Mouse (Mus musculus) liver, embryonic 12.5 days (tissue): ENCODE measurements around the gene Bicral. TPM values are rescaled to one million over a fixed set of nuclear protein-coding genes. Genes with fewer than 3 reads are reported as not detected.
A peak's percentile ranks its signal among the peaks of the same experiment; 100 is the strongest.

Experiments used
- ATAC-seq: fragments of 200-750 bp; cut with Nextera tagmentation; 2 replicates; pipeline ENCODE4 v1.8.0; 2017; ENCODE audit warnings: moderate number of reproducible peaks, mild to moderate bottlenecking, moderate library complexity
- H3K27ac ChIP-seq: fragments of 300-500 bp; sonication (generic); 2 replicates; pipeline ENCODE4 v1.5.1; 2016; ENCODE audit warnings: mild to moderate bottlenecking
- H3K27me3 ChIP-seq: fragments of 300-500 bp; sonication (generic); replicated peaks from 2 replicates; pipeline ENCODE4 v1.6.1; 2016; ENCODE audit warnings: mild to moderate bottlenecking, moderate library complexity
- H3K36me3 ChIP-seq: fragments of 300-500 bp; sonication (generic); 2 replicates; pipeline ENCODE4 v1.6.1; 2016; ENCODE audit warnings: mild to moderate bottlenecking, moderate library complexity
- H3K4me1 ChIP-seq: fragments of 300-500 bp; sonication (generic); 2 replicates; pipeline ENCODE4 v1.6.1; 2016
- H3K4me2 ChIP-seq: fragments of 300-500 bp; sonication (generic); 2 replicates; pipeline ENCODE4 v1.6.1; 2016; ENCODE audit warnings: mild to moderate bottlenecking, moderate library complexity
- H3K4me3 ChIP-seq: fragments of 300-500 bp; sonication (generic); 2 replicates; pipeline ENCODE4 v1.5.1; 2016; ENCODE audit warnings: mild to moderate bottlenecking, moderate library complexity
- H3K9ac ChIP-seq: fragments of 300-500 bp; sonication (generic); 2 replicates; pipeline ENCODE4 v1.6.1; 2016; ENCODE audit warnings: mild to moderate bottlenecking, moderate library complexity
- H3K9me3 ChIP-seq: fragments of 300-500 bp; sonication (generic); replicated peaks from 2 replicates; pipeline ENCODE4 v1.6.1; 2016; ENCODE audit warnings: mild to moderate bottlenecking, moderate library complexity
- WGBS: fragments of 180-500 bp; shearing (Covaris S2); methylation state at CpG from one replicate; pipeline ENCODE4 v1.1.7; 2016; ENCODE audit not compliant: insufficient replicate concordance; 5-methylcytosine and 5-hydroxymethylcytosine counted together
- polyA plus RNA-seq: library from polyadenylated mRNA; unstranded; fragments of >200 nt; fragmentation: Nextera tagmentation; extraction: Ambion mirVana; gene quantifications from 2 replicates; pipeline ENCODE4 v1.2.1, GENCODE M21; 2016

The Bicral gene
- polyA plus RNA-seq, 1 experiment from 2014 or later: 5.2 TPM

- Histone ChIP-seq H3K4me3 (peak overlapping the region; percentile 31; the same call in 1 of the 2 replicates), H3K27me3 (no peaks in the 10 kb centered on the region), H3K27ac (peak overlapping the region; percentile 79), H3K9me3 (no peaks in the 10 kb centered on the region), H3K4me2 (peak overlapping the region; percentile 66), H3K9ac (peak overlapping the region; percentile 45), H3K4me1 (peaks cover 70% of the 10 kb centered on the region), H3K36me3 (no peaks in the 10 kb centered on the region)
- WGBS: 12% methylated on average over 17 of the region's 17 CpGs
- peak; percentile 40 for ATAC-seq
Measured at GRCm38 (mm10) chr17:46885910-46886643, 27.8 kb upstream of the Bicral start.

- Histone ChIP-seq H3K27me3 (no peaks in the 10 kb centered on the region), H3K27ac (peak overlapping the region; percentile 79), H3K9me3 (no peaks in the 10 kb centered on the region), H3K4me1 (peaks cover 68% of the 10 kb centered on the region), H3K4me3 (peak overlapping the region; percentile 31; the same call in 1 of the 2 replicates), H3K9ac (peak overlapping the region; percentile 45), H3K36me3 (no peaks in the 10 kb centered on the region), H3K4me2 (peak overlapping the region; percentile 66)
- 30% methylated on average over 11 of the region's 11 CpGs for WGBS
- no peak for ATAC-seq
Measured at GRCm38 (mm10) chr17:46885218-46885909, 27.1 kb upstream of the Bicral start.

GRCm38 (mm10) chr17:46884766-46885165, 26.5 kb upstream of the Bicral start:
- Histone ChIP-seq H3K4me2 (peak overlapping the region; percentile 66; the same call in 1 of the 2 replicates), H3K9me3 (no peaks in the 10 kb centered on the region), H3K36me3 (no peaks in the 10 kb centered on the region), H3K27ac (no peak overlapping the region), H3K27me3 (no peaks in the 10 kb centered on the region), H3K4me3 (no peak overlapping the region), H3K4me1 (peaks cover 73% of the 10 kb centered on the region), H3K9ac (no peak overlapping the region)
- ATAC-seq: no peak
- 69% methylated on average over 6 of the region's 6 CpGs for WGBS

GRCm38 (mm10) chr17:46883107-46883506, 24.8 kb upstream of the Bicral start:
- no peaks in the 10 kb centered on the region for H3K27me3 ChIP-seq
- H3K4me3 ChIP-seq: no peak overlapping the region
- no peak overlapping the region for H3K9ac ChIP-seq
- no peaks in the 10 kb centered on the region for H3K36me3 ChIP-seq
- peaks cover 66% of the 10 kb centered on the region for H3K4me1 ChIP-seq
- no peaks in the 10 kb centered on the region for H3K9me3 ChIP-seq
- H3K4me2 ChIP-seq: no peak overlapping the region
- 78% methylated on average over 9 of the region's 9 CpGs for WGBS
- ATAC-seq: no peak
- no peak overlapping the region for H3K27ac ChIP-seq

GRCm38 (mm10) chr17:46881728-46882127, 23.4 kb upstream of the Bicral start:
- Histone ChIP-seq H3K9me3 (no peaks in the 10 kb centered on the region), H3K27me3 (no peaks in the 10 kb centered on the region), H3K4me3 (no peak overlapping the region), H3K4me2 (no peak overlapping the region), H3K27ac (no peak overlapping the region), H3K36me3 (no peaks in the 10 kb centered on the region), H3K9ac (no peak overlapping the region), H3K4me1 (peaks cover 55% of the 10 kb centered on the region)
- WGBS: 82% methylated on average over 6 of the region's 6 CpGs
- no peak for ATAC-seq

GRCm38 (mm10) chr17:46880322-46880721, 22.0 kb upstream of the Bicral start:
- Histone ChIP-seq H3K4me2 (no peak overlapping the region), H3K9ac (no peak overlapping the region), H3K27me3 (no peaks in the 10 kb centered on the region), H3K9me3 (no peaks in the 10 kb centered on the region), H3K4me3 (no peak overlapping the region), H3K4me1 (peaks cover 41% of the 10 kb centered on the region), H3K36me3 (no peaks in the 10 kb centered on the region), H3K27ac (no peak overlapping the region)
- 67% methylated on average over 2 of the region's 2 CpGs for WGBS
- no peak for ATAC-seq

- no peaks in the 10 kb centered on the region for H3K27me3 ChIP-seq
- no peaks in the 10 kb centered on the region for H3K36me3 ChIP-seq
- no peaks in the 10 kb centered on the region for H3K9me3 ChIP-seq
- H3K27ac ChIP-seq: 0 out of 2 replicates have a peak overlapping the region, but pooled peaks have one; percentile 23
- no peak overlapping the region for H3K4me2 ChIP-seq
- no peak overlapping the region for H3K4me3 ChIP-seq
- ATAC-seq: no peak
- no peak overlapping the region for H3K9ac ChIP-seq
- 57% methylated on average over 14 of the region's 14 CpGs for WGBS
- H3K4me1 ChIP-seq: peaks cover 36% of the 10 kb centered on the region
Measured at GRCm38 (mm10) chr17:46879841-46880311, 21.6 kb upstream of the Bicral start.

GRCm38 (mm10) chr17:46877061-46877460, 18.8 kb upstream of the Bicral start:
- H3K27ac ChIP-seq: peak overlapping the region; percentile 18

GRCm38 (mm10) chr17:46876371-46876950, 18.2 kb upstream of the Bicral start:
- Histone ChIP-seq H3K9me3 (no peaks in the 10 kb centered on the region), H3K27me3 (no peaks in the 10 kb centered on the region), H3K9ac (no peak overlapping the region), H3K4me2 (no peak overlapping the region), H3K4me3 (no peak overlapping the region), H3K27ac (peak overlapping the region; percentile 18; the same call in 1 of the 2 replicates), H3K36me3 (no peaks in the 10 kb centered on the region), H3K4me1 (peaks cover 26% of the 10 kb centered on the region)
- ATAC-seq: 0 out of 2 replicates have a peak, but pooled peaks have one; percentile 24
- 71% methylated on average over 8 of the region's 8 CpGs for WGBS

More at GRCm38 (mm10) chr17:46877061-46877460, 18.8 kb upstream of the Bicral start:
- Histone ChIP-seq H3K4me1 (peaks cover 28% of the 10 kb centered on the region), H3K36me3 (no peaks in the 10 kb centered on the region), H3K9ac (no peak overlapping the region), H3K27me3 (no peaks in the 10 kb centered on the region), H3K4me2 (no peak overlapping the region), H3K4me3 (no peak overlapping the region), H3K9me3 (no peaks in the 10 kb centered on the region)
- WGBS: 82% methylated on average over 5 of the region's 5 CpGs
- ATAC-seq: no peak

- ATAC-seq: no peak
- Histone ChIP-seq H3K4me1 (peaks cover 31% of the 10 kb centered on the region), H3K9me3 (no peaks in the 10 kb centered on the region), H3K27ac (no peak overlapping the region), H3K4me3 (no peak overlapping the region), H3K36me3 (no peaks in the 10 kb centered on the region), H3K9ac (no peak overlapping the region), H3K27me3 (no peaks in the 10 kb centered on the region), H3K4me2 (no peak overlapping the region)
- 56% methylated on average over 3 of the region's 3 CpGs for WGBS
Measured at GRCm38 (mm10) chr17:46875626-46876025, 17.3 kb upstream of the Bicral start.

- H3K4me3 ChIP-seq: no peak overlapping the region
- no peak overlapping the region for H3K27ac ChIP-seq
- no peak overlapping the region for H3K4me2 ChIP-seq
- peaks cover 28% of the 10 kb centered on the region for H3K4me1 ChIP-seq
- H3K36me3 ChIP-seq: no peaks in the 10 kb centered on the region
- no peaks in the 10 kb centered on the region for H3K9me3 ChIP-seq
- H3K27me3 ChIP-seq: no peaks in the 10 kb centered on the region
- no peak overlapping the region for H3K9ac ChIP-seq
- no peak for ATAC-seq
- WGBS: 38% methylated on average over 10 of the region's 10 CpGs
Measured at GRCm38 (mm10) chr17:46874133-46874532, 15.9 kb upstream of the Bicral start.

GRCm38 (mm10) chr17:46872806-46873205, 14.5 kb upstream of the Bicral start:
- Histone ChIP-seq H3K4me1 (peaks cover 28% of the 10 kb centered on the region), H3K9me3 (no peaks in the 10 kb centered on the region), H3K36me3 (no peaks in the 10 kb centered on the region), H3K4me3 (no peak overlapping the region), H3K9ac (no peak overlapping the region), H3K4me2 (no peak overlapping the region), H3K27ac (peak overlapping the region; percentile 59), H3K27me3 (no peaks in the 10 kb centered on the region)
- 67% methylated on average over 7 of the region's 7 CpGs for WGBS
- peak; percentile 44; the same call in 1 of the 2 replicates for ATAC-seq
